Mouse (Mus musculus) embryonic facial prominence, embryonic 15.5 days (tissue): ENCODE measurements at regions not wholly inside any gene's neighbourhood (a gene's known extent, or its start where the extent isn't known, plus 50 kb on each side); places are given as distances from the start of the nearest gene placed in this dataset.
A peak's percentile ranks its signal among the peaks of the same experiment; 100 is the strongest.

ENCODE experiments used
- ATAC-seq: fragments of 200-750 bp; cut with Nextera tagmentation; 2 replicates; pipeline ENCODE4 v1.8.0; 2017; ENCODE audit warnings: low read depth, moderate TSS enrichment; ENCODE audit not compliant: insufficient number of reproducible peaks, low FRiP score, low TSS enrichment
- H3K27ac ChIP-seq: fragments of 300-500 bp; sonication (generic); replicated peaks from 2 replicates; pipeline ENCODE4 v1.5.1; 2015; ENCODE audit warnings: mild to moderate bottlenecking, inconsistent platforms
- H3K27me3 ChIP-seq: fragments of 300-500 bp; sonication (generic); 2 replicates; pipeline ENCODE4 v1.6.1; 2015; ENCODE audit warnings: inconsistent platforms
- H3K36me3 ChIP-seq: fragments of 300-500 bp; sonication (generic); 2 replicates; pipeline ENCODE4 v1.6.1; 2015; ENCODE audit warnings: mild to moderate bottlenecking, inconsistent platforms
- H3K4me1 ChIP-seq: fragments of 300-500 bp; sonication (generic); 2 replicates; pipeline ENCODE4 v1.6.1; 2015; ENCODE audit warnings: inconsistent platforms
- H3K4me2 ChIP-seq: fragments of 300-500 bp; sonication (generic); replicated peaks from 2 replicates; pipeline ENCODE4 v1.6.1; 2015; ENCODE audit warnings: mild to moderate bottlenecking, inconsistent platforms
- H3K4me3 ChIP-seq: fragments of 300-500 bp; sonication (generic); replicated peaks from 2 replicates; pipeline ENCODE4 v1.5.1; 2015; ENCODE audit warnings: mild to moderate bottlenecking, inconsistent platforms
- H3K9ac ChIP-seq: fragments of 300-500 bp; sonication (generic); 2 replicates; pipeline ENCODE4 v1.6.1; 2015; ENCODE audit warnings: inconsistent platforms
- H3K9me3 ChIP-seq: fragments of 300-500 bp; sonication (generic); replicated peaks from 2 replicates; pipeline ENCODE4 v1.6.1; 2016; ENCODE audit warnings: inconsistent platforms
- WGBS: fragments of 180-500 bp; shearing (Covaris S2); methylation state at CpG from one replicate; pipeline ENCODE4 v1.1.7; 2015; 5-methylcytosine and 5-hydroxymethylcytosine counted together

GRCm38 (mm10) chr3:137561986-137562385 is 59.4 kb upstream of the Ddit4l start:
- H3K27ac ChIP-seq, result peak overlapping the region; percentile 35
- H3K4me2 ChIP-seq, result no peak overlapping the region
- no peak overlapping the region for H3K9ac ChIP-seq
- WGBS, result 35% methylated on average over 2 of the region's 2 CpGs
- no peak overlapping the region for H3K4me3 ChIP-seq
- H3K4me1 ChIP-seq, result peaks cover 16% of the 10 kb centered on the region
- no peaks in the 10 kb centered on the region for H3K9me3 ChIP-seq
- no peaks in the 10 kb centered on the region for H3K27me3 ChIP-seq
- ATAC-seq, result no peak
- no peaks in the 10 kb centered on the region for H3K36me3 ChIP-seq

GRCm38 (mm10) chr3:137563541-137564080 is 57.8 kb upstream of the Ddit4l start:
- no peak overlapping the region for H3K4me3 ChIP-seq
- H3K9me3 ChIP-seq, result no peaks in the 10 kb centered on the region
- H3K36me3 ChIP-seq, result no peaks in the 10 kb centered on the region
- no peak for ATAC-seq
- no peak overlapping the region for H3K9ac ChIP-seq
- H3K27ac ChIP-seq, result no peak overlapping the region
- WGBS, result 47% methylated on average over 6 of the region's 6 CpGs
- no peak overlapping the region for H3K4me2 ChIP-seq
- peaks cover 16% of the 10 kb centered on the region for H3K4me1 ChIP-seq
- H3K27me3 ChIP-seq, result no peaks in the 10 kb centered on the region

DNA sequence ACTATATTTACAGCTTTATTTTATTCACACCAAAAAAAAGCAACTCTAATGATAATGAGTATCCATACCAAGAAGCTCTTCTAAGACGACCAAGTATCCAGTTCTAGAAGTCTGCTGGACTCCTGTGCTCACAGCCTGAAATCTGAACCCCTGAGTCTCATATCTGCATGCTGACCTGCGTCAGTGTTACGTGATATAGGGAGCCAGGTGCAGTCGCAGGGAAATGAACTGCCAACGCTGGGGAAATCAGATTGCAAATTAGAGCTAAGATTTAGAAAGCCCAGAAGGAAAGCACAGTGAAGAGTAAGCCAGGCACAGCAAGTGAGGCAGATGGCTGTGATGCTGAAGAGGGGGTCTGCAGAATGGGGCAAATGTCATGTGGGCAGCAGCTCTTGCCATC is 57.1 kb upstream of the Ddit4l start:
- H3K9ac ChIP-seq, result no peak overlapping the region
- H3K36me3 ChIP-seq, result no peaks in the 10 kb centered on the region
- H3K27ac ChIP-seq, result no peak overlapping the region
- no peaks in the 10 kb centered on the region for H3K9me3 ChIP-seq
- H3K4me1 ChIP-seq, result peaks cover 16% of the 10 kb centered on the region
- ATAC-seq, result no peak
- 42% methylated on average over 5 of the region's 5 CpGs for WGBS
- H3K27me3 ChIP-seq, result no peaks in the 10 kb centered on the region
- H3K4me3 ChIP-seq, result no peak overlapping the region
- H3K4me2 ChIP-seq, result no peak overlapping the region

GRCm38 (mm10) chr3:137568580-137569313 is 52.7 kb upstream of the Ddit4l start:
- Histone ChIP-seq H3K9ac (no peak overlapping the region), H3K27ac (no peak overlapping the region), H3K27me3 (no peaks in the 10 kb centered on the region), H3K4me1 (0 out of 2 replicates have a peak, but pooled peaks cover 4% of the 10 kb centered on the region), H3K4me3 (no peak overlapping the region), H3K36me3 (no peaks in the 10 kb centered on the region), H3K9me3 (no peaks in the 10 kb centered on the region), H3K4me2 (no peak overlapping the region)
- no peak for ATAC-seq
- WGBS, result 82% methylated on average over 1 of the region's 2 CpGs
